Mouse (Mus musculus) liver, adult (tissue): ENCODE results near the gene Cdkn1c.

Source experiments
- GATA4 ChIP-seq: IDR thresholded peaks from 2 replicates; pipeline ENCODE4 v1.6.1; 2014; ENCODE audit warnings: mild to moderate bottlenecking, low read length; ENCODE audit not compliant: insufficient replicate concordance

Gene Cdkn1c

GRCm38 (mm10) chr7:143428814-143429499, 31.9 kb downstream of the Cdkn1c start:
- TF ChIP-seq GATA4, result no peak

DNA sequence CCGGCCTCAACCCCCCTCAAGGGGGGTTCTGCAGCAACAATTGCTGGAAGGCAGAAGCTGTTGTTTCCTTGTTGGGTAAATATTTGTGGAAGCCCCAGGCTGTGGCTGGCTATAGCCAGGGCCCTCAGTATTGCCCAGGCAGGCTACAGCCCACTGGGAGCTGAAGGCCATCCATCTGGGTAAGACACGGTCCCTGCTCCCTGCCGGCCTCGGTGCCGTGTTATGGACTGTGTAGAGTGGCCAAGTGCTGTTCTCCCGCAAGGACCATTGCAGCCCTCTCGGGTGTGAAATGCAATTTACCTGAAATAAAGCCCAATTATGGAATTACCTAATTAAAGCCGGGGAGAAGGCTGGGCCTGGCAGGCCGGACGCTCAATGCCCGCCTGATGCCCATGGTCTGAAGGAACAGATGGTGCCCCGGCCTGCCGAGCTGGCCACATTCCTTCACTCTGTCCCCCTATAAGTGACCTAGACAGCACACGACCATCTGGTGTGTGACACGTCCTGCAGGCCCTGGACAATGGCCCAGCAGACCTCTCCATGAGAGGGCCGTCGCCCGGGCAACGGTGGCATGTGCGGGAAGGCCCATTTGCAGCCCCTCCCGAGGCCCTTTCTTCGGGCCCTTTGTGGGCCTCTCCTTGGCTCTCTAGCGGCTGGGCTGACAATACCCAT, 32.6 kb downstream of the Cdkn1c start:
- no peak for TF ChIP-seq GATA4

GRCm38 (mm10) chr7:143419585-143420160, 41.2 kb downstream of the Cdkn1c start:
- no peak for TF ChIP-seq GATA4

- no peak for TF ChIP-seq GATA4
Observed at GRCm38 (mm10) chr7:143417875-143418274, 43.0 kb downstream of the Cdkn1c start.

GRCm38 (mm10) chr7:143416406-143416805, 44.4 kb downstream of the Cdkn1c start:
- TF ChIP-seq GATA4, result no peak

DNA sequence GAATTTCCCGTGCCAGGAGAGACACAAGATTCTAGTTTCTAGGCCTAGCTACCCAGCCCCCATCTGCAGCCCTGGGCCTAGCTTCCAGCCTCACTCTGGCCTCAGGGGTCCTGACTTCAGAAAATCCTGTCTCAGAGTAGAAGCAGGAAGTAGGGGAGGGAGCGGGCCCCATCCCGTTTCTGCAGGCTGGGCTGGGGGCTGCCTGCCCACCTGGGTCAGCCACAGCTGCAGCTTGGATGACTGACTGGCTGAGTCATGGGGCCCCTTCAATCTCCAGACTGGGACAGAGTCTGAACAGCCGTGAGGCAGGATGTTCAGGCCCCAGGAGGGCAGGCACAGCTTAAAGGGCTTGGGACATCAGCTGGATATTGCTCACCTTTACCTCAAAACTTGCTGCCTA, 45.8 kb downstream of the Cdkn1c start:
- no peak for TF ChIP-seq GATA4

DNA sequence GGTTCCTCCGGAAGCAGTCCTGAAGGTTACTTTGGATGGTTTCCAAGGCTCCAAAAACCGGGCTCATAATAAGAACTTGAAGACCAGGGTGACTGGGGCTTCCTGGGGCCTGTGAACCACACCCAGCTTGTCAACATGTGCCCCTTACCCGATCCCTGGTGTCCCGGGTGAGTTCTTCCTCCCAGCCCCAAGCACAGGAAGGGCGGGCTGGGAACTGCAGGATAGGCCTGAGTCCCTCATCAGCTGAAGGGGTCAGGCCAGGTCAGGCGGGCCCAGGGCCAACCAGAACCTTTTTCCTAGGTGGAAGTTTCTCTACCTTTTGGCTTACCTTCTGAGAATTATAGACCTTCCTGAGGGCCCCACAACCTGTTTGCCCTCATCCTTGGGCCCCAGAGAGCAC, 48.2 kb downstream of the Cdkn1c start:
- no peak for TF ChIP-seq GATA4

DNA sequence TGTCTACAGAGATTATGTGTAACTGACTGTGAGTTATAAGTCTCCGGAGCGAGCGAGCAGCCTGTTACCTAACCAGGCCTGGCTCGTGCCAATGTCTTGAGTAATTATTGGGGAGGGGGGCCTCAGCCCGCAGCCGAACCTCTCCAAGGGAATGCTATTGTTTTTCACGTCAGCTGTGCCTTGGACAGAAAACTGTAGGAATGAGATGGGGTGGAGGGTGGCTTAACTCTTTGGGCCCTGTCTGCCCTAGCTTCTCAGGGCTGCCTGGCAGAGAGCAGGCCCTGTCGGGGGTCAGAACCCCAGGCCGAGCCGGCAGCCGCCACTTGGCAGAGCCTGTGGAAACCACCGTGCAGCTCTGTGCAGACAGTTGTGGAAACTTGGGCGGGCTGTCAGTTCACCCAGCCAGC, 52.2 kb downstream of the Cdkn1c start:
- no peak for TF ChIP-seq GATA4
